Mouse (Mus musculus): Measurements from ENCODE around the gene Med9.

DNA sequence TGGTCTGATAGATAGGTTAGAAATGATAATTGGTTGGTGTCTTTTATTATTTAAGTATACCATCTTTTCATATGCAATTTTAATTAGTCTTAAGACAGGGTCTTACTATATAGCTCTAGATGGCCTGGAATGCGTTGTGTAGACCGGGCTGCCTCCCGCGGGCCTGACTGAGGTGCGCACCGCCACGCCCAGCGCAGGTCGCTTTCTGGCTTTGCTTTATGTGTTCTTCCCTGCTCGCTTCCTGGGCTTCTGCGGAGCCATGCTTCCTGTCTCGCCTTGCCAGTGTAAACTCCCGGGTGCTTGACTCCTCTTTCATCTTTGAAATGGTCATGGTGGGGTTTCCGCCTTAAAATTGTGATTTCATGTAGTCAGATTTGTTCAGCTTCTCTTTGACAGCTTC, 4.9 kb downstream of the Med9 start:
- no peak for TF ChIP-seq CTCF (IDR thresholded peaks at IDR 0.05; ENCODE audit: low read depth)
- no peak for TF ChIP-seq EP300 (optimal IDR thresholded peaks at IDR 0.05)
